Mouse (Mus musculus): ENCODE measurements around the gene Pard3b. TPM values are rescaled to one million over a fixed set of nuclear protein-coding genes. Genes with fewer than 3 reads are reported as not detected.

Pard3b gene
- polyA plus RNA-seq, 1 experiment, result 0.42 TPM

- Histone ChIP-seq H3K9me3 (replicated peaks; ENCODE audit: control insufficient read depth, insufficient read depth, low read length, poor library complexity, severe bottlenecking) (no peaks in the 10 kb centered on the region), H3K4me1 (ENCODE audit: control insufficient read depth, insufficient read depth, low read length) (no peaks in the 10 kb centered on the region), H3K27ac (ENCODE audit: insufficient read depth, low read length) (no peak overlapping the region), H3K4me3 (ENCODE audit: low read depth, low read length) (no peak overlapping the region), H3K9ac (ENCODE audit: low read depth, poor library complexity, severe bottlenecking) (no peak overlapping the region), H3K27me3 (ENCODE audit: control insufficient read depth, insufficient read depth, low read length, poor library complexity, severe bottlenecking) (no peaks in the 10 kb centered on the region), H3K36me3 (ENCODE audit: control insufficient read depth, insufficient read depth, low read length, poor library complexity, severe bottlenecking) (no peaks in the 10 kb centered on the region)
- TF ChIP-seq EP300 (IDR thresholded peaks at IDR 0.05; ENCODE audit: insufficient read depth, low read depth, low read length) (no peak), CTCF (IDR thresholded peaks at IDR 0.05; ENCODE audit: low read depth, low read length) (no peak), POLR2A (IDR thresholded peaks at IDR 0.05; ENCODE audit: insufficient read depth, low read length) (no peak)
Observed at GRCm38 (mm10) chr1:61729654-61730053, 91.0 kb downstream of the Pard3b start.

- Histone ChIP-seq H3K9me3 (replicated peaks; ENCODE audit: control insufficient read depth, insufficient read depth, low read length, poor library complexity, severe bottlenecking) (no peaks in the 10 kb centered on the region), H3K27ac (ENCODE audit: insufficient read depth, low read length) (no peak overlapping the region)
Observed at GRCm38 (mm10) chr1:61736550-61736949, 97.9 kb downstream of the Pard3b start.

GRCm38 (mm10) chr1:61742831-61743230, 104.2 kb downstream of the Pard3b start:
- Histone ChIP-seq H3K36me3 (ENCODE audit: control insufficient read depth, insufficient read depth, low read length, poor library complexity, severe bottlenecking) (no peaks in the 10 kb centered on the region), H3K4me3 (ENCODE audit: low read depth, low read length) (no peak overlapping the region), H3K9me3 (replicated peaks; ENCODE audit: control insufficient read depth, insufficient read depth, low read length, poor library complexity, severe bottlenecking) (no peaks in the 10 kb centered on the region), H3K27me3 (ENCODE audit: control insufficient read depth, insufficient read depth, low read length, poor library complexity, severe bottlenecking) (no peaks in the 10 kb centered on the region), H3K4me1 (ENCODE audit: control insufficient read depth, insufficient read depth, low read length) (no peaks in the 10 kb centered on the region), H3K9ac (ENCODE audit: low read depth, poor library complexity, severe bottlenecking) (no peak overlapping the region), H3K27ac (ENCODE audit: insufficient read depth, low read length) (no peak overlapping the region)
- TF ChIP-seq CTCF (IDR thresholded peaks at IDR 0.05; ENCODE audit: low read depth, low read length) (no peak), POLR2A (IDR thresholded peaks at IDR 0.05; ENCODE audit: insufficient read depth, low read length) (no peak), EP300 (IDR thresholded peaks at IDR 0.05; ENCODE audit: insufficient read depth, low read depth, low read length) (no peak)

More at GRCm38 (mm10) chr1:61736550-61736949, 97.9 kb downstream of the Pard3b start:
- no peak overlapping the region for H3K9ac ChIP-seq (ENCODE audit: low read depth, poor library complexity, severe bottlenecking)
- H3K36me3 ChIP-seq (ENCODE audit: control insufficient read depth, insufficient read depth, low read length, poor library complexity, severe bottlenecking), result no peaks in the 10 kb centered on the region
- H3K27me3 ChIP-seq (ENCODE audit: control insufficient read depth, insufficient read depth, low read length, poor library complexity, severe bottlenecking), result no peaks in the 10 kb centered on the region
- no peak overlapping the region for H3K4me3 ChIP-seq (ENCODE audit: low read depth, low read length)
- H3K4me1 ChIP-seq (ENCODE audit: control insufficient read depth, insufficient read depth, low read length), result no peaks in the 10 kb centered on the region
- TF ChIP-seq POLR2A (IDR thresholded peaks at IDR 0.05; ENCODE audit: insufficient read depth, low read length), result no peak
- no peak for TF ChIP-seq EP300 (IDR thresholded peaks at IDR 0.05; ENCODE audit: insufficient read depth, low read depth, low read length)
- no peak for TF ChIP-seq CTCF (IDR thresholded peaks at IDR 0.05; ENCODE audit: low read depth, low read length)

- Histone ChIP-seq H3K4me3 (ENCODE audit: low read depth, low read length) (no peak overlapping the region), H3K27ac (ENCODE audit: insufficient read depth, low read length) (no peak overlapping the region), H3K36me3 (ENCODE audit: control insufficient read depth, insufficient read depth, low read length, poor library complexity, severe bottlenecking) (no peaks in the 10 kb centered on the region), H3K4me1 (ENCODE audit: control insufficient read depth, insufficient read depth, low read length) (no peaks in the 10 kb centered on the region), H3K9ac (ENCODE audit: low read depth, poor library complexity, severe bottlenecking) (no peak overlapping the region), H3K27me3 (ENCODE audit: control insufficient read depth, insufficient read depth, low read length, poor library complexity, severe bottlenecking) (no peaks in the 10 kb centered on the region), H3K9me3 (replicated peaks; ENCODE audit: control insufficient read depth, insufficient read depth, low read length, poor library complexity, severe bottlenecking) (no peaks in the 10 kb centered on the region)
- TF ChIP-seq EP300 (IDR thresholded peaks at IDR 0.05; ENCODE audit: insufficient read depth, low read depth, low read length) (no peak), CTCF (IDR thresholded peaks at IDR 0.05; ENCODE audit: low read depth, low read length) (no peak), POLR2A (IDR thresholded peaks at IDR 0.05; ENCODE audit: insufficient read depth, low read length) (no peak)
Observed at GRCm38 (mm10) chr1:61747481-61747880, 108.9 kb downstream of the Pard3b start.

- Histone ChIP-seq H3K36me3 (ENCODE audit: control insufficient read depth, insufficient read depth, low read length, poor library complexity, severe bottlenecking) (no peaks in the 10 kb centered on the region), H3K9me3 (replicated peaks; ENCODE audit: control insufficient read depth, insufficient read depth, low read length, poor library complexity, severe bottlenecking) (no peaks in the 10 kb centered on the region), H3K27me3 (ENCODE audit: control insufficient read depth, insufficient read depth, low read length, poor library complexity, severe bottlenecking) (no peaks in the 10 kb centered on the region), H3K9ac (ENCODE audit: low read depth, poor library complexity, severe bottlenecking) (no peak overlapping the region), H3K27ac (ENCODE audit: insufficient read depth, low read length) (no peak overlapping the region), H3K4me1 (ENCODE audit: control insufficient read depth, insufficient read depth, low read length) (no peaks in the 10 kb centered on the region), H3K4me3 (ENCODE audit: low read depth, low read length) (no peak overlapping the region)
- TF ChIP-seq CTCF (IDR thresholded peaks at IDR 0.05; ENCODE audit: low read depth, low read length) (no peak), EP300 (IDR thresholded peaks at IDR 0.05; ENCODE audit: insufficient read depth, low read depth, low read length) (no peak), POLR2A (IDR thresholded peaks at IDR 0.05; ENCODE audit: insufficient read depth, low read length) (no peak)
Observed at GRCm38 (mm10) chr1:61751008-61751407, 112.4 kb downstream of the Pard3b start.

- Histone ChIP-seq H3K9me3 (replicated peaks; ENCODE audit: control insufficient read depth, insufficient read depth, low read length, poor library complexity, severe bottlenecking) (no peaks in the 10 kb centered on the region), H3K4me3 (ENCODE audit: low read depth, low read length) (no peak overlapping the region), H3K9ac (ENCODE audit: low read depth, poor library complexity, severe bottlenecking) (no peak overlapping the region), H3K27ac (ENCODE audit: insufficient read depth, low read length) (no peak overlapping the region), H3K27me3 (ENCODE audit: control insufficient read depth, insufficient read depth, low read length, poor library complexity, severe bottlenecking) (no peaks in the 10 kb centered on the region), H3K36me3 (ENCODE audit: control insufficient read depth, insufficient read depth, low read length, poor library complexity, severe bottlenecking) (no peaks in the 10 kb centered on the region), H3K4me1 (ENCODE audit: control insufficient read depth, insufficient read depth, low read length) (no peaks in the 10 kb centered on the region)
- TF ChIP-seq EP300 (IDR thresholded peaks at IDR 0.05; ENCODE audit: insufficient read depth, low read depth, low read length), result no peak
Observed at GRCm38 (mm10) chr1:61756771-61757170, 118.1 kb downstream of the Pard3b start.

Data from ES-Bruce4 (cell line).